Mouse (Mus musculus) induced T-regulatory cell, adult 2 months (primary cell): ENCODE data around the gene 1700109H08Rik.
"Not testable (repeated sequence)": the region's sequence is repeated elsewhere in the genome, so short reads cannot be mapped to it uniquely, and the experiment has no call there.

Experiments used
- DNase-seq: peaks from one replicate; pipeline ENCODE4 v3.0.0-alpha.2; 2012; ENCODE audit warnings: low read depth

Gene 1700109H08Rik

GRCm38 (mm10) chr5:3571266-3571665 is at the start of gene 1700109H08Rik:
Gene 1700109H08Rik, plus strand, starts transcription at chr5:3571566.
- DNase-seq: no peak

- no peak for DNase-seq
These were observed 49.6 kb upstream of the 1700109H08Rik start for GRCm38 (mm10) chr5:3521741-3522140.

- DNase-seq: no peak
These were observed 48.5 kb upstream of the 1700109H08Rik start for GRCm38 (mm10) chr5:3522826-3523225.

GRCm38 (mm10) chr5:3527041-3527691 is 44.2 kb upstream of the 1700109H08Rik start:
- DNase-seq: no peak

- no peak for DNase-seq
These were observed 41.7 kb upstream of the 1700109H08Rik start for GRCm38 (mm10) chr5:3529585-3530189.

GRCm38 (mm10) chr5:3532048-3532447 is 39.3 kb upstream of the 1700109H08Rik start:
- not testable (repeated sequence) for DNase-seq

GRCm38 (mm10) chr5:3536592-3537212 is 34.7 kb upstream of the 1700109H08Rik start:
- no peak for DNase-seq

- no peak for DNase-seq
These were observed 32.6 kb upstream of the 1700109H08Rik start for GRCm38 (mm10) chr5:3538505-3539472.

- no peak for DNase-seq
These were observed 29.5 kb upstream of the 1700109H08Rik start for GRCm38 (mm10) chr5:3541871-3542270.

- peak; percentile 95 for DNase-seq
These were observed 27.5 kb upstream of the 1700109H08Rik start, which contains the start of gene Fam133b for GRCm38 (mm10) chr5:3543629-3544479. Gene Fam133b, plus strand, starts transcription at chr5:3543833.

GRCm38 (mm10) chr5:3544480-3544769 is 26.9 kb upstream of the 1700109H08Rik start:
- DNase-seq: no peak

GRCm38 (mm10) chr5:3546226-3546625 is 25.1 kb upstream of the 1700109H08Rik start:
- DNase-seq: no peak

- no peak for DNase-seq
These were observed 19.9 kb upstream of the 1700109H08Rik start for GRCm38 (mm10) chr5:3551481-3551880.

GRCm38 (mm10) chr5:3554198-3554597 is 17.2 kb upstream of the 1700109H08Rik start:
- no peak for DNase-seq

GRCm38 (mm10) chr5:3574825-3575224 is 3.5 kb downstream of the 1700109H08Rik start:
- no peak for DNase-seq

GRCm38 (mm10) chr5:3577939-3578338 is 6.6 kb downstream of the 1700109H08Rik start:
- no peak for DNase-seq

GRCm38 (mm10) chr5:3579066-3579465 is 7.7 kb downstream of the 1700109H08Rik start:
- DNase-seq: no peak

GRCm38 (mm10) chr5:3595693-3596398 is 24.5 kb downstream of the 1700109H08Rik start, which contains the start of gene Pex1:
Gene Pex1, plus strand, starts transcription at chr5:3596066.
- peak; percentile 98 for DNase-seq

- DNase-seq: peak; percentile 86
These were observed 25.0 kb downstream of the 1700109H08Rik start, which contains the start of gene Rbm48 for GRCm38 (mm10) chr5:3596399-3596766. Gene Rbm48, minus strand, starts transcription at chr5:3596585.

- no peak for DNase-seq
These were observed 25.8 kb downstream of the 1700109H08Rik start for GRCm38 (mm10) chr5:3597171-3597570.
